Mouse (Mus musculus): ENCODE data around the gene Dhrs13.
"Not testable (repeated sequence)": the region's sequence is repeated elsewhere in the genome, so short reads cannot be mapped to it uniquely, and the experiment has no call there.

DNA sequence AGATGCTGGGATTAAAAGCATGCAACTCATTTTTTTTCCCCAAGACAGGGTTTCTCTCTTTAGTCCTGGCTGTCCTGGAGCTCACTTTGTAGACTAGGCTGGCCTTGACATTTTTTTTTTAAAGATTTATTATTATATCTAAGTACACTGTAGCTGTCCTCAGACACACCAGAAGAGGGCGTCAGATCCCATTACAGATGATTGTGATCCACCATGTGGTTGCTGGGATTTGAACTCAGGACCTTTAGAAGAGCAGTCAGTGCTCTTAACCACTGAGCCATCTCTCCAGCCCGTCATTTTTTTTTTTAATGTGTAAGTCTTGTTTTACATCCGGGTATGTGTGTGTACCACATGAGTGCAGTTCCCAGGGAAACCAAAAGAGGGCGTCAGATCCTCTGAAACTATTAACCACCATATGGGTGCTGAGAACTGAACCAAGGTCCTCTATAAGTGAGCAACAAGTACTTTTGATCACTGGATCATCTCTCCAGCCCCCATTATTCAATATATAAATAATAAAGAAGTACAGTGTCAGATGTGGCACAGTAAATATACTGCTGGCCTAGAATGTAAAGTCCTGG, 10.3 kb downstream of the Dhrs13 start:
- not testable (repeated sequence) for TF ChIP-seq CTCF (IDR thresholded peaks at IDR 0.05; ENCODE audit: extremely low read depth, insufficient read depth, insufficient read length, insufficient replicate concordance); POLR2A (IDR thresholded peaks at IDR 0.05; ENCODE audit: low read depth, low read length)
